Mouse (Mus musculus): Measurements from ENCODE around the gene Adap1. TPM values are rescaled to one million over a fixed set of nuclear protein-coding genes. Genes with fewer than 3 reads are reported as not detected.

The Adap1 gene
- polyA plus RNA-seq, 1 experiment from 2014 or later, result 12.8 TPM

DNA sequence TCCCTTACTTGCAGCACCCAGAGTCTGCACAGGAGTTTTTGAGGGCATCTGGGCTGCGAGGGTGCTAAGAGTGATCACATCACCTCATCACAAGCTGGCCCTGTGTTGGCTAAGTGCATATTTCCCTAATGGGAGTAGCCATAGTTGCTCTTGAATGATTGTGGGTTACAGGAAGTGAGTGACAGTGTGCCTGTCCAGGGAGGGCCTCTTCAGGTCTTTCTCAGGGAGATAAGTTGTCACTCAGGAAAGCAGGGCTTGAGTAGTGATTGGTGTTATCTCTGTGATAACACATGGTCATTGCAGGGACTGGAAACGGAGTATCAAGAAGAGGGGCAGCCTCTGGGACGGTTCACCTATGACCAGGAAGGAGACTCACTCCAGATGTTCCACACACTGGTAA is 77.7 kb downstream of the Adap1 start:
- Histone ChIP-seq H3K27ac (ENCODE audit: low read depth, low read length) (no peak overlapping the region), H3K27me3 (replicated peaks; ENCODE audit: control insufficient read depth, insufficient read depth, low read length) (no peaks in the 10 kb centered on the region), H3K36me3 (ENCODE audit: control insufficient read depth, insufficient read depth, low read length) (peaks cover 77% of the 10 kb centered on the region), H3K4me2 (ENCODE audit: low read length) (no peak overlapping the region), H3K4me1 (ENCODE audit: control insufficient read depth, insufficient read depth, low read length) (no peaks in the 10 kb centered on the region), H3K9me3 (replicated peaks; ENCODE audit: control insufficient read depth, low read length) (no peaks in the 10 kb centered on the region), H3K9ac (ENCODE audit: low read length) (no peak overlapping the region), H3K4me3 (ENCODE audit: low read depth, low read length) (no peak overlapping the region)
- no peak for DNase-seq (ENCODE audit: low spot score)
- no peak for ATAC-seq
- WGBS, result 93% methylated on average over 3 of the region's 3 CpGs

GRCm38 (mm10) chr5:139243384-139243783 is 82.0 kb downstream of the Adap1 start:
- Histone ChIP-seq H3K9me3 (replicated peaks; ENCODE audit: control insufficient read depth, low read length) (no peaks in the 10 kb centered on the region), H3K36me3 (ENCODE audit: control insufficient read depth, insufficient read depth, low read length) (peaks cover 99% of the 10 kb centered on the region), H3K27ac (ENCODE audit: low read depth, low read length) (no peak overlapping the region), H3K4me3 (ENCODE audit: low read depth, low read length) (no peak overlapping the region), H3K4me1 (ENCODE audit: control insufficient read depth, insufficient read depth, low read length) (no peaks in the 10 kb centered on the region), H3K4me2 (ENCODE audit: low read length) (no peak overlapping the region), H3K9ac (ENCODE audit: low read length) (no peak overlapping the region), H3K27me3 (replicated peaks; ENCODE audit: control insufficient read depth, insufficient read depth, low read length) (no peaks in the 10 kb centered on the region)
- 95% methylated on average over 1 of the region's 1 CpGs for WGBS
- DNase-seq (ENCODE audit: low spot score), result peak; percentile 43
- ATAC-seq, result no peak

DNA sequence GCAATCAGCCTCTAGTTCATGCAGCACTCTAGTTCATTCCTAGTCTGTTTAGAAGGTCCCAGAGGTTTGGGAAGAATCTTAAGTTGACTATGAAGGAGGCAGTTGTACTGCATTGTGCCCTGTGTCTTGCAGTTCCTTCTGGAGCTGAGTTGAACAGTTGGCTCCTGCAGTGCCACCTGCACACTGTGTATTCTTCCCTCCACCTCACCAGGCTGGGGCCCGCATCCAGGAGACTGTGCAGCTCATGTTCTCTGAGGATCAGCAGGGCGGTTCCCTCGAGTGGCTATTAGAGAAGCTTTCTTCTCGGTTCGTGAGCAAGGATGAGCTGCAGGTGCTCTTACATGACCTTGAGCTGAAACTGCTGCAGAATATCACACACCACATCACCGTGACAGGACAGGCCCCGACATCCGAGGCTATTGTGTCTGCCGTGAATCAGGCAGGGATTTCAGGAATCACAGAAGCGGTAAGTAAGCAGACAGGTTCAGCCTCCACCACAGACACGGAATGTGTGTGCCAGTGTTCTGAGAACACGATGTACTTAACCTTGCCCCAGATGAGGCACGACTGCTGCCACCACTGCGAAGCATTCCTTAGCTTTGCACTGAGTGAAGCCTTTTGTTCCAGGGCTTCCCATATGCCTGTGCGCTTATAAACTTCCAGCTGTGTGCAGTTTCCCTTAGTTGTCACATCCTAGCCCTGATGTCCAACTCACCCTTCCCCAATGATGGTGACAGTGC is 84.2 kb downstream of the Adap1 start:
- ATAC-seq, result no peak
- no peak overlapping the region for H3K9ac ChIP-seq (ENCODE audit: low read length)
- no peaks in the 10 kb centered on the region for H3K4me1 ChIP-seq (ENCODE audit: control insufficient read depth, insufficient read depth, low read length)
- H3K27me3 ChIP-seq (replicated peaks; ENCODE audit: control insufficient read depth, insufficient read depth, low read length), result no peaks in the 10 kb centered on the region
- H3K36me3 ChIP-seq (ENCODE audit: control insufficient read depth, insufficient read depth, low read length), result peaks cover 99% of the 10 kb centered on the region
- H3K9me3 ChIP-seq (replicated peaks; ENCODE audit: control insufficient read depth, low read length), result no peaks in the 10 kb centered on the region
- no peak overlapping the region for H3K4me2 ChIP-seq (ENCODE audit: low read length)
- H3K27ac ChIP-seq (ENCODE audit: low read depth, low read length), result no peak overlapping the region
- H3K4me3 ChIP-seq (ENCODE audit: low read depth, low read length), result no peak overlapping the region
- 90% methylated on average over 15 of the region's 15 CpGs for WGBS
- DNase-seq (ENCODE audit: low spot score), result no peak

- H3K4me1 ChIP-seq (ENCODE audit: control insufficient read depth, insufficient read depth, low read length), result no peaks in the 10 kb centered on the region
- no peak overlapping the region for H3K4me3 ChIP-seq (ENCODE audit: low read depth, low read length)
- no peak for DNase-seq (ENCODE audit: low spot score)
- no peak overlapping the region for H3K27ac ChIP-seq (ENCODE audit: low read depth, low read length)
- no peaks in the 10 kb centered on the region for H3K27me3 ChIP-seq (replicated peaks; ENCODE audit: control insufficient read depth, insufficient read depth, low read length)
- 87% methylated on average over 4 of the region's 4 CpGs for WGBS
- no peak overlapping the region for H3K9ac ChIP-seq (ENCODE audit: low read length)
- H3K4me2 ChIP-seq (ENCODE audit: low read length), result no peak overlapping the region
- ATAC-seq, result no peak
- no peaks in the 10 kb centered on the region for H3K9me3 ChIP-seq (replicated peaks; ENCODE audit: control insufficient read depth, low read length)
- peaks cover 100% of the 10 kb centered on the region for H3K36me3 ChIP-seq (ENCODE audit: control insufficient read depth, insufficient read depth, low read length)
Measured at GRCm38 (mm10) chr5:139237436-139237835, 88.0 kb downstream of the Adap1 start.

- ATAC-seq (no peak), DNase-seq (ENCODE audit: low spot score) (no peak)
- H3K27ac ChIP-seq (ENCODE audit: low read depth, low read length), result no peak overlapping the region
- peaks cover 96% of the 10 kb centered on the region for H3K36me3 ChIP-seq (ENCODE audit: control insufficient read depth, insufficient read depth, low read length)
- H3K9ac ChIP-seq (ENCODE audit: low read length), result no peak overlapping the region
- no peak overlapping the region for H3K4me3 ChIP-seq (ENCODE audit: low read depth, low read length)
- no peaks in the 10 kb centered on the region for H3K9me3 ChIP-seq (replicated peaks; ENCODE audit: control insufficient read depth, low read length)
- H3K4me2 ChIP-seq (ENCODE audit: low read length), result no peak overlapping the region
- WGBS, result 94% methylated on average over 4 of the region's 4 CpGs
- no peaks in the 10 kb centered on the region for H3K27me3 ChIP-seq (replicated peaks; ENCODE audit: control insufficient read depth, insufficient read depth, low read length)
- H3K4me1 ChIP-seq (ENCODE audit: control insufficient read depth, insufficient read depth, low read length), result no peaks in the 10 kb centered on the region
Measured at GRCm38 (mm10) chr5:139234423-139234822, 91.0 kb downstream of the Adap1 start.

DNA sequence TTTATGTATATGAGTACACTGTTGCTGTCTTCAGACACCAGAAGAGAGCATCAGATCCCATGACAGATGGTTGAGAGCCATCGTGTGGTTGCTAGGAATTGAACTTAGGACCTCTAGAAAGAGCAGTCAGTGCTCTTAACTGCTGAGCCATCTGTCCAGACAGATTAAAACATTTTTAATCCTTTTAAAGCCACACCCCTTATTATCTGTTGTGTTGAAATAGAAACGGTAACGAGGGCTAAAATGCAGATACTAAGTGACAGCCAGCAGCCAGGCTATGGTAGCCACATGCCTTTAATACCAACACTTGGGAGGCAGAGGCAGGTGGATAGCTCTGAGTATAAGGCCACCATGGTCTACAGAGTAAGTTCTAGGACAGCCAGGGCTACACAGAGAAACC is 93.3 kb downstream of the Adap1 start:
- H3K27ac ChIP-seq (ENCODE audit: low read depth, low read length), result no peak overlapping the region
- no peaks in the 10 kb centered on the region for H3K27me3 ChIP-seq (replicated peaks; ENCODE audit: control insufficient read depth, insufficient read depth, low read length)
- peaks cover 96% of the 10 kb centered on the region for H3K36me3 ChIP-seq (ENCODE audit: control insufficient read depth, insufficient read depth, low read length)
- H3K4me1 ChIP-seq (ENCODE audit: control insufficient read depth, insufficient read depth, low read length), result no peaks in the 10 kb centered on the region
- ATAC-seq (no peak), DNase-seq (ENCODE audit: low spot score) (no peak)
- no peak overlapping the region for H3K9ac ChIP-seq (ENCODE audit: low read length)
- no peaks in the 10 kb centered on the region for H3K9me3 ChIP-seq (replicated peaks; ENCODE audit: control insufficient read depth, low read length)
- no peak overlapping the region for H3K4me3 ChIP-seq (ENCODE audit: low read depth, low read length)
- 76% methylated on average over 3 of the region's 3 CpGs for WGBS
- H3K4me2 ChIP-seq (ENCODE audit: low read length), result no peak overlapping the region

- H3K4me2 ChIP-seq (ENCODE audit: low read length), result no peak overlapping the region
- WGBS, result 90% methylated on average over 3 of the region's 3 CpGs
- H3K27ac ChIP-seq (ENCODE audit: low read depth, low read length), result no peak overlapping the region
- H3K36me3 ChIP-seq (ENCODE audit: control insufficient read depth, insufficient read depth, low read length), result peaks cover 94% of the 10 kb centered on the region
- DNase-seq (ENCODE audit: low spot score) (no peak), ATAC-seq (no peak)
- no peaks in the 10 kb centered on the region for H3K9me3 ChIP-seq (replicated peaks; ENCODE audit: control insufficient read depth, low read length)
- H3K9ac ChIP-seq (ENCODE audit: low read length), result no peak overlapping the region
- no peaks in the 10 kb centered on the region for H3K4me1 ChIP-seq (ENCODE audit: control insufficient read depth, insufficient read depth, low read length)
- H3K27me3 ChIP-seq (replicated peaks; ENCODE audit: control insufficient read depth, insufficient read depth, low read length), result no peaks in the 10 kb centered on the region
- H3K4me3 ChIP-seq (ENCODE audit: low read depth, low read length), result no peak overlapping the region
Measured at GRCm38 (mm10) chr5:139229716-139230115, 95.7 kb downstream of the Adap1 start.

- no peaks in the 10 kb centered on the region for H3K9me3 ChIP-seq (replicated peaks; ENCODE audit: control insufficient read depth, low read length)
- H3K4me3 ChIP-seq (ENCODE audit: low read depth, low read length), result no peak overlapping the region
- 95% methylated on average over 3 of the region's 3 CpGs for WGBS
- no peak overlapping the region for H3K4me2 ChIP-seq (ENCODE audit: low read length)
- no peak overlapping the region for H3K27ac ChIP-seq (ENCODE audit: low read depth, low read length)
- H3K36me3 ChIP-seq (ENCODE audit: control insufficient read depth, insufficient read depth, low read length), result peaks cover 94% of the 10 kb centered on the region
- ATAC-seq (no peak), DNase-seq (ENCODE audit: low spot score) (no peak)
- H3K27me3 ChIP-seq (replicated peaks; ENCODE audit: control insufficient read depth, insufficient read depth, low read length), result no peaks in the 10 kb centered on the region
- no peaks in the 10 kb centered on the region for H3K4me1 ChIP-seq (ENCODE audit: control insufficient read depth, insufficient read depth, low read length)
- H3K9ac ChIP-seq (ENCODE audit: low read length), result no peak overlapping the region
Measured at GRCm38 (mm10) chr5:139228318-139228717, 97.1 kb downstream of the Adap1 start.

GRCm38 (mm10) chr5:139227645-139228044 is 97.8 kb downstream of the Adap1 start:
- Histone ChIP-seq H3K27me3 (replicated peaks; ENCODE audit: control insufficient read depth, insufficient read depth, low read length) (no peaks in the 10 kb centered on the region), H3K9me3 (replicated peaks; ENCODE audit: control insufficient read depth, low read length) (no peaks in the 10 kb centered on the region), H3K9ac (ENCODE audit: low read length) (no peak overlapping the region), H3K36me3 (ENCODE audit: control insufficient read depth, insufficient read depth, low read length) (peaks cover 92% of the 10 kb centered on the region), H3K27ac (ENCODE audit: low read depth, low read length) (no peak overlapping the region), H3K4me1 (ENCODE audit: control insufficient read depth, insufficient read depth, low read length) (no peaks in the 10 kb centered on the region), H3K4me2 (ENCODE audit: low read length) (no peak overlapping the region), H3K4me3 (ENCODE audit: low read depth, low read length) (no peak overlapping the region)
- ATAC-seq (no peak), DNase-seq (ENCODE audit: low spot score) (no peak)
- WGBS, result 92% methylated on average over 2 of the region's 2 CpGs

Measured in forebrain, embryonic 14.5 days (tissue).